Mouse (Mus musculus) limb, embryonic 14.5 days (tissue): Measurements from ENCODE around the gene Gm20388. TPM values are rescaled to one million over a fixed set of nuclear protein-coding genes. Genes with fewer than 3 reads are reported as not detected.

ENCODE experiments used
- ATAC-seq: fragments of 200-750 bp; cut with Nextera tagmentation; 2 replicates; pipeline ENCODE4 v1.8.0; 2017; ENCODE audit warnings: low read depth, moderate number of reproducible peaks, moderate TSS enrichment; ENCODE audit not compliant: low FRiP score
- DNase-seq: peaks from one replicate; pipeline ENCODE4 v3.0.0-alpha.2; 2015; ENCODE audit warnings: low spot score
- H3K27ac ChIP-seq: fragments of 300-500 bp; sonication (generic); replicated peaks from 2 replicates; pipeline ENCODE4 v1.5.1; 2014; ENCODE audit warnings: low read depth, mild to moderate bottlenecking, low read length, moderate library complexity, mixed read lengths
- H3K27me3 ChIP-seq: fragments of 300-500 bp; sonication (generic); 2 replicates; pipeline ENCODE4 v1.6.1; 2014; ENCODE audit warnings: low read length, mixed read lengths; ENCODE audit not compliant: control insufficient read depth, insufficient read depth
- H3K36me3 ChIP-seq: fragments of 300-500 bp; sonication (generic); 2 replicates; pipeline ENCODE4 v1.6.1; 2014; ENCODE audit warnings: mild to moderate bottlenecking, low read length, moderate library complexity, mixed read lengths; ENCODE audit not compliant: control insufficient read depth, insufficient read depth
- H3K4me1 ChIP-seq: fragments of 300-500 bp; sonication (generic); 2 replicates; pipeline ENCODE4 v1.6.1; 2014; ENCODE audit warnings: antibody characterized with exemption, low read length, mixed read lengths; ENCODE audit not compliant: control insufficient read depth, insufficient read depth
- H3K4me2 ChIP-seq: fragments of 300-500 bp; sonication (generic); replicated peaks from 2 replicates; pipeline ENCODE4 v1.6.1; 2014; ENCODE audit warnings: low read depth, mild to moderate bottlenecking, low read length, moderate library complexity; ENCODE audit not compliant: severe bottlenecking
- H3K4me3 ChIP-seq: fragments of 300-500 bp; sonication (generic); replicated peaks from 2 replicates; pipeline ENCODE4 v1.5.1; 2014; ENCODE audit warnings: low read length
- H3K9ac ChIP-seq: fragments of 300-500 bp; sonication (generic); 2 replicates; pipeline ENCODE4 v1.6.1; 2014; ENCODE audit warnings: mild to moderate bottlenecking, low read depth, low read length, moderate library complexity; ENCODE audit not compliant: severe bottlenecking
- H3K9me3 ChIP-seq: fragments of 300-500 bp; sonication (generic); 2 replicates; pipeline ENCODE4 v1.6.1; 2016; ENCODE audit warnings: low read length; ENCODE audit not compliant: control insufficient read depth
- POLR2A ChIP-seq: fragments of 200-500 bp; IDR thresholded peaks from 2 replicates; pipeline ENCODE4 v1.8.0; 2012; ENCODE audit warnings: inconsistent platforms, mild to moderate bottlenecking, moderate library complexity, borderline replicate concordance; ENCODE audit not compliant: insufficient read depth, insufficient read length; ENCODE audit errors: extremely low read depth
- WGBS: fragments of 180-500 bp; shearing (Covaris S2); extraction: QIAGEN DNeasy Blood & Tissue Kit; methylation state at CpG from one replicate; pipeline ENCODE4 v1.1.7; 2014; 5-methylcytosine and 5-hydroxymethylcytosine counted together
- polyA plus RNA-seq, 2 experiments: library from polyadenylated mRNA; depleted of rRNA in 1 of 2; stranded (reverse) in 1 of 2; unstranded in 1 of 2; fragments of >200 nt; fragmentation: Nextera tagmentation in 1 of 2; extraction: Ambion mirVana in 1 of 2; gene quantifications; 2 replicates each; pipeline versions ENCODE4 v1.2.1 to v1.2.3; 2012 to 2014

The Gm20388 gene
- polyA plus RNA-seq, 2 experiments: 1.9 to 49.9 TPM

GRCm38 (mm10) chr8:120253626-120254025, 343.0 kb downstream of the Gm20388 start:
- ATAC-seq (no peak), DNase-seq (no peak)
- Histone ChIP-seq H3K36me3 (no peaks in the 10 kb centered on the region), H3K4me2 (no peak overlapping the region), H3K4me3 (no peak overlapping the region), H3K4me1 (peaks cover 46% of the 10 kb centered on the region), H3K27me3 (no peaks in the 10 kb centered on the region), H3K9ac (no peak overlapping the region), H3K9me3 (no peaks in the 10 kb centered on the region), H3K27ac (no peak overlapping the region)
- no peak for TF ChIP-seq POLR2A
- WGBS: 80% methylated on average over 8 of the region's 8 CpGs

GRCm38 (mm10) chr8:120255406-120255987, 344.9 kb downstream of the Gm20388 start:
- TF ChIP-seq POLR2A: no peak
- Histone ChIP-seq H3K4me2 (no peak overlapping the region), H3K9me3 (no peaks in the 10 kb centered on the region), H3K9ac (no peak overlapping the region), H3K27me3 (no peaks in the 10 kb centered on the region), H3K27ac (no peak overlapping the region), H3K4me1 (peaks cover 53% of the 10 kb centered on the region), H3K36me3 (no peaks in the 10 kb centered on the region), H3K4me3 (no peak overlapping the region)
- 83% methylated on average over 6 of the region's 6 CpGs for WGBS
- DNase-seq (no peak), ATAC-seq (no peak)

DNA sequence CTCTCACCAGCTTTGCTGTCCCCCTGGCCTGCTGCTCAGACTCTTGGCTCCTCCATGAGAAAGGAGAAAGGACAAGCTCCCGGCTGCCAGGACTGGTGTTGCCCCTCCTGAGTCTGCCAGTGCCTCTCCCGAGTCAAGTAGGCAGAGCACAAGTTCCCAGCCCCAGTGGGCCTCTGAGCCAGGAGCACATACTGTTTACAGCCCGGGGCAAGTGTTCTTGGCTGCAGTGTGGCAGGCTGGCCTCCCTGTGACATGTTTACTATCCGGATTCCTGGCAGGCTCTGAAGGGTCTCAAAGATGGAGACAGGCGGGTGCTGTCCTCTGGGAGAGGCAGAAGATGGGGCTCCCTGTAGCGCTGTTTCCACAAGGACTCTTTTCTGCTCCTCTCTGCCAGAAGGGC, 346.3 kb downstream of the Gm20388 start:
- no peak overlapping the region for H3K4me3 ChIP-seq
- peak overlapping the region; percentile 36; the same call in 1 of the 2 replicates for H3K9ac ChIP-seq
- no peaks in the 10 kb centered on the region for H3K27me3 ChIP-seq
- 30% methylated on average over 6 of the region's 6 CpGs for WGBS
- no peak overlapping the region for H3K4me2 ChIP-seq
- H3K4me1 ChIP-seq: peaks cover 53% of the 10 kb centered on the region
- H3K27ac ChIP-seq: no peak overlapping the region
- no peaks in the 10 kb centered on the region for H3K36me3 ChIP-seq
- no peak for DNase-seq
- H3K9me3 ChIP-seq: no peaks in the 10 kb centered on the region
- no peak for TF ChIP-seq POLR2A
- ATAC-seq: no peak

GRCm38 (mm10) chr8:120259206-120259605, 348.6 kb downstream of the Gm20388 start:
- Histone ChIP-seq H3K9ac (no peak overlapping the region), H3K9me3 (no peaks in the 10 kb centered on the region), H3K27ac (0 out of 2 replicates have a peak overlapping the region, but pooled peaks have one; percentile 5), H3K4me2 (no peak overlapping the region), H3K27me3 (no peaks in the 10 kb centered on the region), H3K36me3 (no peaks in the 10 kb centered on the region), H3K4me3 (no peak overlapping the region), H3K4me1 (peaks cover 62% of the 10 kb centered on the region)
- no peak for TF ChIP-seq POLR2A
- ATAC-seq: peak; percentile 59
- no peak for DNase-seq
- WGBS: 36% methylated on average over 13 of the region's 13 CpGs

- 90% methylated on average over 5 of the region's 5 CpGs for WGBS
- Histone ChIP-seq H3K36me3 (no peaks in the 10 kb centered on the region), H3K27me3 (no peaks in the 10 kb centered on the region), H3K9ac (no peak overlapping the region), H3K4me1 (peaks cover 70% of the 10 kb centered on the region), H3K27ac (no peak overlapping the region), H3K4me3 (no peak overlapping the region), H3K9me3 (no peaks in the 10 kb centered on the region), H3K4me2 (0 out of 2 replicates have a peak overlapping the region, but pooled peaks have one; percentile 20)
- no peak for TF ChIP-seq POLR2A
- ATAC-seq (no peak), DNase-seq (no peak)
Observed at GRCm38 (mm10) chr8:120260677-120261076, 350.0 kb downstream of the Gm20388 start.
